Mouse (Mus musculus) heart, embryonic 15.5 days (tissue): ENCODE results near the gene Srsf2. TPM values are rescaled to one million over a fixed set of nuclear protein-coding genes. Genes with fewer than 3 reads are reported as not detected.
"Not testable (repeated sequence)": the region's sequence is repeated elsewhere in the genome, so short reads cannot be mapped to it uniquely, and the experiment has no call there.

ENCODE experiments used
- ATAC-seq: fragments of 200-750 bp; cut with Nextera tagmentation; replicated peaks from 2 replicates; pipeline ENCODE4 v1.8.0; 2017; ENCODE audit warnings: low read depth, moderate TSS enrichment; ENCODE audit not compliant: insufficient number of reproducible peaks, insufficient read depth, low FRiP score
- H3K27ac ChIP-seq: fragments of 300-500 bp; sonication (generic); 2 replicates; pipeline ENCODE4 v1.5.1; 2015; ENCODE audit warnings: mild to moderate bottlenecking, inconsistent platforms
- H3K27me3 ChIP-seq: fragments of 300-500 bp; sonication (generic); 2 replicates; pipeline ENCODE4 v1.6.1; 2015; ENCODE audit warnings: inconsistent platforms
- H3K36me3 ChIP-seq: fragments of 300-500 bp; sonication (generic); 2 replicates; pipeline ENCODE4 v1.6.1; 2015; ENCODE audit warnings: mild to moderate bottlenecking, inconsistent platforms
- H3K4me1 ChIP-seq: fragments of 300-500 bp; sonication (generic); replicated peaks from 2 replicates; pipeline ENCODE4 v1.6.1; 2015; ENCODE audit warnings: inconsistent platforms
- H3K4me2 ChIP-seq: fragments of 300-500 bp; sonication (generic); 2 replicates; pipeline ENCODE4 v1.6.1; 2015; ENCODE audit warnings: inconsistent platforms, mild to moderate bottlenecking, moderate library complexity
- H3K4me3 ChIP-seq: fragments of 300-500 bp; sonication (generic); 2 replicates; pipeline ENCODE4 v1.5.1; 2015; ENCODE audit warnings: mild to moderate bottlenecking, inconsistent platforms
- H3K9ac ChIP-seq: fragments of 300-500 bp; sonication (generic); 2 replicates; pipeline ENCODE4 v1.6.1; 2015; ENCODE audit warnings: mild to moderate bottlenecking, inconsistent platforms
- H3K9me3 ChIP-seq: fragments of 300-500 bp; sonication (generic); replicated peaks from 2 replicates; pipeline ENCODE4 v1.6.1; 2016; ENCODE audit warnings: inconsistent platforms
- whole genome bisulfite sequencing: fragments of 180-500 bp; shearing (Covaris S2); methylation state at CpG from one replicate; pipeline ENCODE4 v1.1.7; 2015; ENCODE audit warnings: mixed read lengths; 5-methylcytosine and 5-hydroxymethylcytosine counted together
- polyA plus RNA-seq: library from polyadenylated mRNA; unstranded; fragments of >200 nt; fragmentation: Nextera tagmentation; extraction: Ambion mirVana; gene quantifications from 2 replicates; pipeline ENCODE4 v1.2.1, GENCODE M21; 2015

Gene Srsf2
- 479 and 520 TPM in 2 replicates for polyA plus RNA-seq

DNA sequence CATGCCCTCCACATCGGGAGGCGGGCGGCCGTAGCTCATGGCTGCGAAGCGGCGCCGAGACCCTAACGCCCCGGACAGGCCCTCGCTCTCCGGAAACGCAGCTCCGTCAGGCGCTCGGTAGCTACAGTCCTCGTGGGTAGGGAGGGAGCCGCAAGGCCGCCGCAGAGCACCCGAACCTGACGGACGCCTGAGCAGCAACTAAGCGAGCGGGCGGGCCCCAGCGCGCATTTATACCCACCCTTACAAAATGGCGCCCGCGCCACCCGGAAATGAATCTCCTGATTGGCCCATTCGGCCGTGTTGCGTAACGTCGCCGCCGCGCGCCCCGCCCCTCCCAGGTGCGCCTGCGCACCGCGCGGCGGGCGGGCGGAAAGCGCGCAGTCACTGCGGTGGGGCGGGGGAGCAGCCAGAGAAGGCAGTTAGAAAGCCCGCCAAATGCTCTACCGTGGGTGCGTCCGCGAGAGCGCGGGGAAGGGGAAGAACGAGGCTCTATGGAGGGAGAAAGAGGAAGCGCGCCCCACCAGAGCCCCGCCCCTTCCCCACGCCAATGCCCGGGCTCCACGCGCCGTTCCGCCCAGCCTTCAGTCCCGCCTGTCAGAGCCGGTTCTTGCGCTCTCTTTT is at the start of gene Srsf2:
Gene Srsf2 (minus strand): TSS at position 204 of the 621 bp plus-strand sequence.
- H3K27me3 ChIP-seq: no peaks in the 10 kb centered on the region
- H3K4me2 ChIP-seq: peak within 1 kb of the TSS; percentile 70
- H3K4me1 ChIP-seq: peaks cover 29% of the 10 kb centered on the region
- H3K36me3 ChIP-seq: peaks cover 20% of the 10 kb centered on the region; the same call in 1 of the 2 replicates
- peak within 1 kb of the TSS; percentile 98 for H3K9ac ChIP-seq
- peak; percentile 85 for ATAC-seq
- WGBS: 1% methylated on average over 74 of the region's 74 CpGs
- no peaks in the 10 kb centered on the region for H3K9me3 ChIP-seq
- H3K4me3 ChIP-seq: peak within 1 kb of the TSS; percentile 83
- H3K27ac ChIP-seq: peak within 1 kb of the TSS; percentile 100

DNA sequence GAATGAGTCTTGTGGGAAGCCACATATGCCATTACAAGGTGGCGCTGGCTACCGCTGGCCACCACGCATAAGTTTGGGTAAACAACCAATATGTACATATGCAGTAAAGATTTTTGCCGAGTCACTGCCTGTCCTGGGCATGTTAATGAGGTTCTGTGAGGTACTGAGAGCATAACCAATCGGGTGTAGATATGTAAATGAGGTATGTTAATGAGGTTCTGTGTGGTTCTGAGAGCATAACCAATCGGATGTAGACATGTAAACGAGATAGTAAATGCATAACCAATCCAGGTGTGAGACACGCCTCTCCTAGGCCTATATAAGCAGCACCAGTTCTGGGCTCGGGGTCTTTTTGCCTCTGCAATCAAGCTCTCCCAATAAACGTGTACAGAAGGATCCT is 49.7 kb upstream of the Srsf2 start:
- H3K9me3 ChIP-seq, H3K9ac ChIP-seq, H3K27ac ChIP-seq, ATAC-seq, H3K4me2 ChIP-seq, H3K4me1 ChIP-seq, H3K4me3 ChIP-seq, H3K36me3 ChIP-seq: not testable (repeated sequence)
- peaks cover 33% of the 10 kb centered on the region for H3K27me3 ChIP-seq
- WGBS: 88% methylated on average over 10 of the region's 10 CpGs

DNA sequence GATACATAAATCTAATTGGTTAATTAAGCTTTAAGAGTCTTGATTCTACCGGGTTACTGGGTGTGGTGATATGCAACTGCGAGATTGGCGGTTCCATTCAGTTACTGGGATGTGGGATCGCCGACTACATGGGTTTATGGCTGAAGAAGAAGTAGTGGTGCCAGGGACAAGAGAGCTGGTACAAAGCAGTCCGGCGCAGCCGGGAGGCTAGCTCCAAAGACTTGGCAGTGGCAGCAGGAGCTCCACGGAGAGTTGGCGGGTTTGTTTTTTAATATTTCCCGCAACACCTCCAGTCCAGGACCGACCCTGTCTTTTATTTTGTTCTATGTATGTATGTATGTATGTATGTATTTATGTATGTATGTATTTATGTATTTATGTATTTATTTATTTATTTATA is 46.4 kb upstream of the Srsf2 start:
- Histone ChIP-seq H3K36me3 (no peaks in the 10 kb centered on the region), H3K4me3 (no peak overlapping the region), H3K9ac (no peak overlapping the region), H3K27ac (no peak overlapping the region), H3K27me3 (peaks cover 16% of the 10 kb centered on the region), H3K4me1 (0 out of 2 replicates have a peak, but pooled peaks cover 2% of the 10 kb centered on the region), H3K4me2 (no peak overlapping the region), H3K9me3 (no peaks in the 10 kb centered on the region)
- no peak for ATAC-seq
- 88% methylated on average over 12 of the region's 12 CpGs for WGBS

DNA sequence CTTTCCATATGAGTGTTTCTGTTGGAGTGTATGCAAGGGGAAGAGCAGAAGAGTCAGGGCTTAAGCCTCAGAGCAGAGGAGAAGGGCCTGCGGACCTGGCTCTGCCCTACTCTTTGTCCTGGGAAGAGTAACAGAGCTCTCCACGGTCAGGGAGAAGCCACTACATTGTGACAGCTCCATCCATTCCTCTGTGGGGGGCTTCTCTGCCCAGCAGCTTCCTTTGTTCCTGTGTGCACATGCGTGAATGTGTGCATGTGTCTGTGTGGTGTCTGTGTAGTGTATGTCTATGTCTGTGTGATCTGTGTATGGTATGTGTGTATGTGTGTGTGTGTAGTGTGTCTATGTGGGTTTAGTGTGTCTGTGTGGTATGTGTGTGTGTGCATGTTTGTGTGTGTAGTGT is 42.5 kb upstream of the Srsf2 start:
- Histone ChIP-seq H3K27me3 (no peaks in the 10 kb centered on the region), H3K27ac (no peak overlapping the region), H3K4me1 (0 out of 2 replicates have a peak, but pooled peaks cover 2% of the 10 kb centered on the region), H3K4me3 (no peak overlapping the region), H3K36me3 (no peaks in the 10 kb centered on the region), H3K4me2 (no peak overlapping the region), H3K9ac (no peak overlapping the region), H3K9me3 (no peaks in the 10 kb centered on the region)
- ATAC-seq: no peak
- 75% methylated on average over 3 of the region's 3 CpGs for WGBS

DNA sequence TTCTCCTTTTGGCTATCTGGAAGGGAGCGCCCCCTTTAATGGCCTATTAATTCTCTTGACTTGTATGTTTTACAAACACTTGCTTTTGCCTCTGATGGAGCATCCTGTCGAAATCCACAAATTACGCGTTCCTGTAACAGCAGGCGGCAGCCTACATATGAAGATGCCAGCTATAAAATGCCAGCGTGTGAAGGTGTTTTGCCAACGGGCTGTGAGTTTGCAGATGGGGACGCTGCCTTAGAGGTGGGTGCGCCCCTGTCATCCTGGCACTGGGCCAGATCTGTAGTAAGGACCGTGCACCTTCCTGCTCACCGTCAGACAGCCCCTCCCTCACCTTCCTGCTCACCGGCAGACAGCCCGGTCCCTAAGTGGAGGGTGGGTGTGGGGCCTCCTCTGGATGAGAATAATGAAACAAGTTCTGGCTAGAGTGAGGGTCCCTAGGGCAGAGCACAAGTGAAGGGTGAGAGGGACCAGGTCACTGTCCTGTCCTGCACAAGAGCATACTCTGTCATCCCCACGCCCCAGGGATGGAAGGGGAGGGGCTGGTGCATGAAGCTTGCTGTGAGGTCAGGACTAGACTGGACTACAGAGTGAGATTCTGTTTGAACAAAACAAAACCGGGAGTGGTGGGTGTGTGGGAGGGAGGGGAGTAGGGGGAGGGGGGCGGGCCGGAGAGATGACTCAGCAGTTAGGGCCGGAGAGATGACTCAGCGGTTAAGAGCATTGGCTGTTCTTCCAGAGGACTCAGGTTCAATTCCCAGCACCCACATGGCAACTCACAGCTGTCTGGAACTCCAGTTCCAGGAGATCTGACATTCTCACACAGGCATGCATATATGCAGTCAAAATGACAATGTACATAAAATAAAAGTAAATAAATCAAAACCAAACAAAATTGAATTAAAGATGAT is 40.9 kb upstream of the Srsf2 start:
- ATAC-seq: no peak
- Histone ChIP-seq H3K27me3 (0 out of 2 replicates have a peak, but pooled peaks cover under 1% of the 10 kb centered on the region), H3K4me3 (no peak overlapping the region), H3K4me1 (0 out of 2 replicates have a peak, but pooled peaks cover 2% of the 10 kb centered on the region), H3K27ac (no peak overlapping the region), H3K36me3 (no peaks in the 10 kb centered on the region), H3K4me2 (no peak overlapping the region), H3K9me3 (no peaks in the 10 kb centered on the region), H3K9ac (no peak overlapping the region)
- WGBS: 65% methylated on average over 19 of the region's 19 CpGs

DNA sequence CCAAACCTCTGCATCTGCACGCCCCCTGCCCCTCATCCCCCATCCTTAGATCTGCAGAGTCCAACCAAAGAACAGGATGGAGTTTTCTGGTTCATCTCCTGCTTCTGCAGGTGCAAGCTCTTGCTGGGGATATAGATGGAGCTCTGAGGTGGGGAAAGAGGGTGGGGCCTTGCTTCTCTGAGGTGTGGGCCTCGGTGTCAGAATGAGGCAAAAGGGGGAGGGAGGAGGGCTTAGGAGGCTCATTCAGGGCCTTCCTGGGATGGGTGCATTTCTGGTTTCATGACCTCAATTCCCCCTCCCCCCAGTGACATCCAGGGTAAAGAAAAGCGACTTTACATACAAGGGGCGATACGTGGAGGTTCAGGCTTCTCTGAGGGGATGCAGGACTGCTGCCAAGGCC is 34.2 kb upstream of the Srsf2 start:
- Histone ChIP-seq H3K9ac (no peak overlapping the region), H3K27ac (no peak overlapping the region), H3K4me1 (peaks cover 7% of the 10 kb centered on the region), H3K4me3 (no peak overlapping the region), H3K4me2 (no peak overlapping the region), H3K36me3 (no peaks in the 10 kb centered on the region), H3K9me3 (no peaks in the 10 kb centered on the region), H3K27me3 (peaks cover 21% of the 10 kb centered on the region)
- 60% methylated on average over 5 of the region's 5 CpGs for WGBS
- no peak for ATAC-seq

DNA sequence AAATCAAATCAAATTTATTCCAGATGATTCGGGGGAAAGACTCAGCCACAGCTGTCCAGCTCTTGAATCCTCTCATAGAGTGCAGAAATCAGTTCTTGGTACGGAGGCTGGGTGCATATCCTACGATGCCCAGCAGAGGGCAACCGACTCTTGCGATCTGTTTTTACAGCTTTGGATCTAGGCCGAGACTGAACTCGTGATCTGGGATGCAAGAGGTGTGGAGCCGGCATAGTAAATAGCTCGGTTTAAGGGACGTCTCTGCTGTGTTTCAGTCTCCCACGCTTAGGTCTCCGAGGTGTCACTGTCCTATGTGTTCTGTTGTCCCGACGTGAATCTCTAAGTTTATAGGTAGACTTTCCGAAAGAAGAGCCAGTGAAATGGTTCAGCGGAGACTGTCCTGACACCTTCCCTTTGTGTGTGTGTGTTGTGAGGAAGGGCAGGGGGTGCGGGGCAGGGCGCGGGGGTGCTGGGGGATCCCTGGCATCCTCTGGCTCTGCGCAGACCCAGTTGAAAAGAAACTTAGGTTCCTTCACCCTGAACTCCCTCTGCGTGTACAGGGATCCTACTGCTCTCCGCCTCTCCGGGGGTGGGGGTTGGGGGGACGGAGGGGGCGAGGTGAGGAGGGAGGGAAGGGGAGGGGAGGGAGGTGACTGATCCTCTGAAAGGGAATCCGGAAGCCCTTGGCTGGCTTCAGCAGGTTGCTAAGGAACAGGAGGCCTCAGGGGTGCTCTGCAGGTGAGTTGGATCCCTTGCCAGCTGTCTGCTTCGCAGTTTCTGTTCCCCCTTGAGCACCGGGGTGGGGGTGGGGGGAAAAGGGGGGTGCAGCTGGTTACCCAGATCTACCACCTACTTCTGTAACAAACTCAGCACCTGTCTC is 32.6 kb upstream of the Srsf2 start:
- H3K4me2 ChIP-seq: peak overlapping the region; percentile 70
- H3K27ac ChIP-seq: no peak overlapping the region
- peak; percentile 51; the same call in 1 of the 2 replicates for ATAC-seq
- peaks cover 7% of the 10 kb centered on the region for H3K4me1 ChIP-seq
- H3K36me3 ChIP-seq: no peaks in the 10 kb centered on the region
- WGBS: 4% methylated on average over 28 of the region's 28 CpGs
- H3K27me3 ChIP-seq: peaks cover 21% of the 10 kb centered on the region
- no peaks in the 10 kb centered on the region for H3K9me3 ChIP-seq
- peak overlapping the region; percentile 35 for H3K9ac ChIP-seq
- peak overlapping the region; percentile 43 for H3K4me3 ChIP-seq

DNA sequence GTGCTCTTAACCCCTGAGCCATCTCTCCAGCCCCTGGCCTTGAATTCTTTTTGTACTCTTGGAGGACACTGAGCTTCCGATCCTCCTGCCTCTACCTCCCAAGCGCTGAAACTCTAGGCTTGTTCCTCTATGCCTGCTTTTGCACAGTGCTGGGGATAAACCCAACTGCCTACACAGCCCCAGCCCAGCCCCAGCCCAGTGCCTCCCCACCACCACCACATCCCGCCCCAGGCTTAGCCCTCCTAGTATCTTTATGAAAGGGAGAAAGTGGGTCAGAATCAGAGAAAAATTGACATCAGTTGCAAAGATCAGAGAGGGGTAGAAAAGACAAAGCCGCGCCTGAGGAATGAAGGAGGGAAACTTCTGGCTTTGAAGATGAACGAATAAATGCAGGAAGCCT is 31.2 kb upstream of the Srsf2 start:
- H3K4me2 ChIP-seq: no peak overlapping the region
- no peak overlapping the region for H3K27ac ChIP-seq
- H3K4me1 ChIP-seq: peaks cover 7% of the 10 kb centered on the region
- H3K9ac ChIP-seq: no peak overlapping the region
- no peak overlapping the region for H3K4me3 ChIP-seq
- H3K9me3 ChIP-seq: no peaks in the 10 kb centered on the region
- no peaks in the 10 kb centered on the region for H3K36me3 ChIP-seq
- H3K27me3 ChIP-seq: peaks cover 21% of the 10 kb centered on the region
- no peak for ATAC-seq
- WGBS: 88% methylated on average over 6 of the region's 6 CpGs

DNA sequence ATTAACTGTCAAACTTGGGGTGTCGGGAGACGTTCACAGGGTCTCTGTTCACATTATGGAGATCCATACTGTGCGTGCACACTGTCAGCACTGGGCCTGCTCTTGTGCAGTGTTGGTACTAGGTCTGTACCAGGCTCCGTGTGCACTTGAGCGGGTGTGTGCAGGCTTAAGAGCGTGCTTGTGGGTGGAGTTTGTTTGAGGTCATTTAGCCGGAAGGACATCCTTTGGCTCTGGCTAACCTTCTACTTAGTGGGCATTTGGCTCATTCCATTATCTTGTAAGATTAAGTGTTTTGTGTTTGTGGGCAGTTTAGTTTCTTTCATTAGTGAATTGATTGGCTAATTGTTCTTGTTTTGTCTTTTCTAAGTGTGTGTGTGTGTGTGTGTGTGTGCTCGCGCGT is 29.6 kb upstream of the Srsf2 start:
- 77% methylated on average over 10 of the region's 10 CpGs for WGBS
- ATAC-seq: no peak
- H3K4me2 ChIP-seq: no peak overlapping the region
- H3K27me3 ChIP-seq: peaks cover 15% of the 10 kb centered on the region
- H3K9ac ChIP-seq: no peak overlapping the region
- no peaks in the 10 kb centered on the region for H3K9me3 ChIP-seq
- peaks cover 7% of the 10 kb centered on the region for H3K4me1 ChIP-seq
- no peaks in the 10 kb centered on the region for H3K36me3 ChIP-seq
- no peak overlapping the region for H3K27ac ChIP-seq
- H3K4me3 ChIP-seq: no peak overlapping the region

DNA sequence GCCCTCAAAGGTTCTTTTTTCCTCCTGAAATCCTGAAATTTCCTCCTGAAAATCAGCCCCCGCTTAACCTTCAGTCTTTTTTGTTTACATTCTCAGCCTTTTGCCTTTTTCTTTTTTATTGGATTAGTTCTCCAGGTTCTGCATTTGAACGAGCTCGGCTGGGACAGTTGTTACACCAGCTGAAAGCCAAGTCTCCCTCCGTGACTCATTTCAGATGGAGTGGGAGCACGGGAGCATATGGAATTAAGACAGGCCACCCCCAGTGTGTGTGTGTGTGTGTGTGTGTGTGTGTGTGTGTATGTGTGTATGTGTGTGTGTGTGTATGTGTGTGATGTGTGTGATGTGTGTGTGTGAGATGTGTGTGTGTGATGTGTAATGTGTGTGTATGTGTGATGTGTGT is 28.5 kb upstream of the Srsf2 start:
- Histone ChIP-seq H3K4me2 (no peak overlapping the region), H3K9ac (no peak overlapping the region), H3K27ac (no peak overlapping the region), H3K4me1 (peaks cover 7% of the 10 kb centered on the region), H3K27me3 (peaks cover 7% of the 10 kb centered on the region; the same call in 1 of the 2 replicates), H3K36me3 (no peaks in the 10 kb centered on the region), H3K9me3 (no peaks in the 10 kb centered on the region), H3K4me3 (no peak overlapping the region)
- no peak for ATAC-seq
- WGBS: 68% methylated on average over 5 of the region's 5 CpGs

DNA sequence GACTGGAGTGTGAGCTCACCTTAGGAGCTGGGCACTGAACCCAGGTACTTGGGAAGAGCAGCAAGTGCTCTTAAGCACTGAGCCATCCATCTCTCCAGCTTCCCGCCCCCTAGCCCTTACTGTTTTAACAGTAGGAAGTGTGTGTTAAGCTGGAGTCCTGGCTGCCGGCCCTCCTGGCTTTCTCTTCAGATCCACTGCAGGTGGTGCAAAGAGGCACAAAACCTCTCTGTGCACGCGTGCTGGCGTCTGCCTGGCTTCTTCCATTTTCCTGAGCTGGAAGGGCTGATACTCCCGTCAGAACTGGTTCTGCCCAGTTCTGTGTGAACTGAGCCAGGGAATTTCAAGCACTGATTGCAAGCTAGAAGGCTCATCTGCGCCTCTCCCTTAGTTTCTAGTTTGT is 27.9 kb upstream of the Srsf2 start:
- WGBS: 72% methylated on average over 7 of the region's 7 CpGs

More for the DNA sequence above, 27.9 kb upstream of the Srsf2 start:
- Histone ChIP-seq H3K4me1 (peaks cover 6% of the 10 kb centered on the region), H3K9me3 (no peaks in the 10 kb centered on the region), H3K4me3 (no peak overlapping the region), H3K9ac (no peak overlapping the region), H3K36me3 (peaks cover under 1% of the 10 kb centered on the region; the same call in 1 of the 2 replicates), H3K4me2 (no peak overlapping the region), H3K27me3 (peaks cover 4% of the 10 kb centered on the region; the same call in 1 of the 2 replicates), H3K27ac (no peak overlapping the region)
- no peak for ATAC-seq
